Mouse (Mus musculus): ENCODE measurements at regions not wholly inside any gene's neighbourhood (a gene's known extent, or its start where the extent isn't known, plus 50 kb on each side); places are given as distances from the start of the nearest gene placed in this dataset.

DNA sequence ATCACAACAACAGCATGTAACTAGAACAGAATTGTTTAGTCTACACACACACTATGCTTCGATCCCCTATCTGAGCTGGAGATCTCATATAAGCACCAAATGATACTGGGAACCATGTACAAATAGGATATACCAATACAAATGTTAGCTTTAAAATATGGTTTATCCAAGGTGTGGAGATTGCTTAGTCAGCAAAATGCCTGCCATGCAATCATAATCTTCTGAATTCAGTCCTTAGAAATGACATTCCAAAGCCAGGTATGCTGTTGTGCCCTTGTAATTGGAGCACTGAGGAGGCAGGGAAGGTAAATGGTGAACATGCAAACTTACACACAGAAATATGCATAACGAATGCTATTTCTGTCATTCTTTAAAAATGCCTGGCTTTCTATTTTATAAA lies 54.0 kb upstream of the Thsd7b start:
- no peak for DNase-seq (ENCODE audit: low spot score)

- DNase-seq (ENCODE audit: low spot score), result no peak
These were observed 64.3 kb upstream of the Thsd7b start for GRCm38 (mm10) chr1:129208806-129209205.

DNA sequence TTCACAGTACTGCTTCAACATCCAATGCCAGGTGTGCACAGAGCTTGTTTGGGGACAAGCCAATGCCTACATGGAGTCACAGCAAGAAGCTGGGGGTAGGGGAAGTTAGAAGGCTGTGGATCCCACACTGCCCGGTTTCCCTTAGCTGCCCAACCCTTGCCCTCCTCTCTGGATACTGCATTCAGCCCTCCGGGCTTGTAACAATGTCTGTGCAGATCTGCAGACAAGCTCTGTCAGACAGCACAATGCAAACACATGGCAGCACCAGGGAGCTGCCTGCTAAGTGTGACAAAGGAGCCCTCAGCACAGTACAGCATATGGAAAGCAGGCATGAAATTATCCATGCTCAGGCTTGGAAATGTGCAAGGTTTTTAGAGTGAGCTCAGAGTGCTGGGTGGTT lies 64.7 kb upstream of the Thsd7b start:
- peak; percentile 52 for DNase-seq (ENCODE audit: low spot score)

- no peak for DNase-seq (ENCODE audit: low spot score)
These were observed 65.4 kb upstream of the Thsd7b start for GRCm38 (mm10) chr1:129207674-129208073.

GRCm38 (mm10) chr1:129180174-129180759 lies 92.8 kb upstream of the Thsd7b start:
- DNase-seq (ENCODE audit: low spot score), result no peak

- DNase-seq (ENCODE audit: low spot score), result no peak
These were observed 103.2 kb upstream of the Thsd7b start for GRCm38 (mm10) chr1:129169936-129170335.

GRCm38 (mm10) chr1:129150643-129151042 lies 122.5 kb upstream of the Thsd7b start:
- DNase-seq (ENCODE audit: low spot score), result no peak

- peak; percentile 37 for DNase-seq (ENCODE audit: low spot score)
These were observed 124.2 kb upstream of the Thsd7b start for GRCm38 (mm10) chr1:129148733-129149388.

DNA sequence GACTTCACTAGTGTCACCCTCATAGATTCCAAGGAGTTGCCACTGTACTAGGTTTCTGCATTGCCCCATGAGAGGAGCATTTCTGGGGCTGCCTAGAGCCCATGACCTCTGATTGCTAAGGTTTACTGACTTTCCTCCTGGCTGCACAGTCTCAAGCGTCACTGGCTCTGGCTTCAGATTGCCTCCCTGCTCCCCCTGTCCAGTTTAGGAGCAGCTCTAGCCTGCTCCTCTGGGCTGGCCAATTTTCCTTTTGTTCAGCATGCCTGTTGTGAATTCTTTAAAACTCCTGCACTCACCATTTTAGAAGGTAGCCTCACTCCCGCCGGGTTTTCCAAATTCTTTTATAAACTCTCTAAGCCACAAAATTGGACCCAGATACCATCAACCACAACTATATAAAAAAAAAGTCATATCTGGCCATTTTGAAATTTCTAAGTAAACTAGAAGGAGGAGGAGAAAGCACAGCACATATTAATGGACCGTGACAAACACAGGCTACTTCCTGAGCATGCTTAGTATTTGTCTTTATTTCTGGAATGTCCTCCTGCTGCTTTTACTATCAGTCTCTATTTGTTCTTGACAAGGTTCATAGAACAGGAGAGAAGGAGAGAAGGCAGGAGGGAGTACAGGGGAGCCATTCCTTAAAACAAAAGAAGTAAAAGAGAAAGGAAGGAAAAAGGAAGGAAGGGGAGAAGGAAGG lies 126.6 kb upstream of the Thsd7b start:
- DNase-seq (ENCODE audit: low spot score), result no peak

DNA sequence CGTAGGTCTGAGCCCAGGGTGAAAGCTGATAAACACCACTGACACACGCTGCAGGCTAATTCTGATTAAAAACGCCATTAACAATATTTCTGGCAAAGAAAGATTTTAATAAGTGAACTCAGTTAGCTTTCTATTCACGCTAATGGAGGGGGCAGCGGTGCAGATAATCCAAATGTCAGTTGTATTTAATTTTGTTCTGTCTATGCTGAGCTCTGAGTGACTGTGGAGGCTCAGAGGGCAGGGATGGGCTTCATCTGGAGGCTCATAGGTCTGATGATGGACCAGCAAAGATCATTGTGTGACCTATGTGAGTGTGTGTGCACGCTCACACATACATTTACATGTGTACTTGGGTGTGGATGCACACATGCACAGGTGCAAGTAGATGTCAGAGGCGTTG lies 134.3 kb upstream of the Thsd7b start:
- DNase-seq (ENCODE audit: low spot score), result no peak

- DNase-seq (ENCODE audit: low spot score), result no peak
These were observed 166.0 kb upstream of the Thsd7b start for GRCm38 (mm10) chr1:129106961-129107557.

- DNase-seq (ENCODE audit: low spot score), result no peak
These were observed 172.1 kb upstream of the Thsd7b start for GRCm38 (mm10) chr1:129100997-129101396.

- DNase-seq (ENCODE audit: low spot score), result no peak
These were observed 194.8 kb upstream of the Thsd7b start for GRCm38 (mm10) chr1:129078274-129078673.

GRCm38 (mm10) chr1:129057182-129057581 lies 215.9 kb upstream of the Thsd7b start:
- no peak for DNase-seq (ENCODE audit: low spot score)

DNA sequence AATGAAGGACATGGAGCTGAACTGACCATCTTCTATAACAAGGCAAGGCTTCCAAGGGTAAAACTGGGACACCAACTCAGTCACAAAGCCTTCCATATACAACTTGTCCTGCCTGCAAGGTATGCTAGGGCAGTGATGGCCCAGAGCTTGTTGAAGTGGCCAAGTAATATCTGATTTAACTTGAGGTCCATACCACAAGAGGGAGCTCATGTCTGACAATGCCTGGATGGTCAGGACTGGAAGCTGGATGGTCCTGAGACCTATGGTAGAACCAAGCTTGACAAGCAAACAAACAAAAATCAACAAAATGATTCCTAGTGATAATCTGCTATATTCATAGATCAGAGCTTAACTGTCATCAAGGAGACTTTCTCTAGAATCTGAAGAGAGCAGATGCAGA lies 217.8 kb upstream of the Thsd7b start:
- no peak for DNase-seq (ENCODE audit: low spot score)

DNA sequence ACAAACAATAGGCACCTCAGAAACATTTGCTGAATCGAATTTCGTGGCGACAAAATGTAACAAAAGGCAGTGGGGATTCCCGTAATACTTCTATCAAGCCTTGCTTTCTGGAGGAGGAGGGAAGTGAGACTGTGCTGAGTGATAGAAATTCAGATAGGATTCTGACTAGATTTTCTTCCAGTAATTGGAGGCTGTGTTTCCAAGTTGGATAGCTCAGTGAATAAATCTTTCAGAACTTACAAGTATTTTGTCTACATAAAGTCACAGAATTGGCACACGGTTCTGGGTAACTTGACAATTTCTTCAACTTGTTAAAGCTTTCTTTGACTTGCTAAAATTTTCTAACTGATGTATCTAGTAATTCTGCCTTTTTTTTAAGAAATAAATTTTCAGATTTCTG lies 239.4 kb upstream of the Thsd7b start:
- DNase-seq (ENCODE audit: low spot score), result no peak

- peak; percentile 5 for DNase-seq (ENCODE audit: low spot score)
These were observed 267.2 kb upstream of the Thsd7b start for GRCm38 (mm10) chr1:129005899-129006298.

DNA sequence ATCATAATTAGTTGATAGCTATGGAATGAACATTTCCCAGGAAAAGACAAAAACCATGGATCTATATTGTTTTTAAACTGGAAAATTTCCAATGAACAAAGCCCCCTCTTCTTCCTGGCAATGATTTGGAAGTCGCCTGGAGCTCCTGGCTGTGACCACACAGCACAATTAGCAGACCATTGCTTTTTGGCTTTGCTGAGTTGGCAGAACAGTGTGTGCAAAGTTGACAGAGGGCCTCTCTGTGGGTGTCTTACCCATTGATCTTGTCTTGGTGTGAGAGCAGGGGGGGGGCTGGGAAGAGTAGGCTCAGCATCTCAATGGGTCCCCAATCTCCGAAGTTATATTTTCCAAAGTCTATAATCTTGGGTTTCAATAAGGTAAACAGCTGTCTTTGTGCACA lies 270.8 kb upstream of the Thsd7b start:
- no peak for DNase-seq (ENCODE audit: low spot score)

DNA sequence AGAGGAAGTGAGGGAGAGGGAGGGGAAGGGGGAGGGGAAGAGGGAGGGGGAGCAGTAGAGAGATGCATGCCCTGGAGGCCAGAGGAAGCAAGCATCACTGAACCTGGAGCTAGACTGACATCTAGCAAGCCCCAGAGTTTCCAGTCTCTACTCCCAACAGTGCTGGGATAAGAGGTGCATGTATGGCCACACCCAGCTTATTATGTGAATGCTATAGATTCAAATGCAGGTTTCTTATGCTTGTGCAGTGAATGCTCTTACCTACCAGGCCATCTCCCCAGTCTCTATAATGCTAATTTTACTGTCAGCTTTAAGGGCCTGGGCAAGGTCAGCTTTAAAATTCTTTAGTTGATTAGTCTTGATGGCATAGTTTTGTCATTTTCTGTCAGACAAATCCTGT lies 271.3 kb upstream of the Thsd7b start:
- no peak for DNase-seq (ENCODE audit: low spot score)

DNA sequence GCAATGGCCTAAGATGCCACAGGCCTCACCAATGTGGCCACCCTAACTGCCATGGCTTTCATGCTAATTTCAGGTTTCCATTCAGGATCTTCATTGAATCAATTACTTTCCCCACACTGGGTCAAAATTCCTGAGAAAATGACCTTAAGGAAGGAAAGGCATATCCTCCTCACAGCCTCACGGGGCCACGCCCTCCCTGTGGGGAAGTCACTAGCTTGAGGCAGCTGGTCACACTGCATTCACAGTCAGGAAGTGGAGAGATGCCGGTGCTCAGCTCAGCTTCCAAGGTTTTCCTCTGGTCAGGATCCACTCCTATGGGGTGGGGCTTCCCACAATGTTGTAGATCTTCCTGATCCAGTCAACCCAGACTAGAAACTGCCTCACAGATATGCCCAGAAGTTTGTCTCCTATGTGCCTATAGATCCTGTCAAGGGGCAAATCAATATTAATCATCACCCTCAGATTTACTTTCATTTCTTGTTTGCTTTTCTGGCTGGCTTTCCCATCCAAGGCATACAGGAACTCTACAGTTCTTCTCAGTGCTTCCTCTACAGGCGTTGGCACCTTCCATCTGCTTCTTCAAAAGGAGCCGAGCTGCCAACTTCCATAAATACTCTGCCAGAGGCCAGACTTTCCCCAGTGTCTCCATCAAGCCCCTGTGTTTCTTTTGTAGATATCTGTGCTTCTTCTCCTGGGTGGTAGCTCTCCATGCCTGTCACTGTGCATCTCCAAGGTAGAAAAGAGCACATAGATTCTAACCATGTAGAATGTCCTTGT lies 273.2 kb upstream of the Thsd7b start:
- no peak for DNase-seq (ENCODE audit: low spot score)

- no peak for DNase-seq (ENCODE audit: low spot score)
These were observed 278.4 kb upstream of the Thsd7b start for GRCm38 (mm10) chr1:128994655-128995054.

GRCm38 (mm10) chr1:128983411-128983810 lies 289.7 kb upstream of the Thsd7b start:
- no peak for DNase-seq (ENCODE audit: low spot score)

All from embryo, embryonic 10 days (tissue).